Mouse (Mus musculus) spleen, postnatal 4 days (tissue): ENCODE measurements around the gene Olfr286.
A peak's percentile ranks its signal among the peaks of the same experiment; 100 is the strongest.

Experiments used
- DNase-seq, 2 experiments: peaks; one replicate each; pipeline ENCODE4 v3.0.0; 2022; ENCODE audit warnings: low spot score in 2 of 2

The Olfr286 gene

DNA sequence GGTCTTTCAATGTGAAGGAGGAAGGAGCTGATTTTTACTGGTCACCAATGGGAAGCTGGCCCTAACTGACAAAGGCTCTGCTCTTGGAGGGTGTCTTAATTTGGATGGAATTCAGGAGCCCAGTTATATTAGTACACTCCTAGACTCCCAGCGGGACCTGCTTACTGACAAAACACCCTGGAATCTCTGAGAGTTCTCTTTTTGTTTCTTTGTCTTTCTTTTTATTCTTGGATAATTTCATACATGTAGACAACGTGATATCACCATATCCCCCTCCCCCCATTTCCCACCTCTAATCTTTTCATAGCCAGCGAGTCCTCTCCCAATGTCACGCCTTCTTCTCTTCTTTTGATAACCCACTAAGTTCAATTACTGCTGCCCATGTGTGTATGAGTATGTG, at the start of gene Olfr286:
Olfr286 (minus strand) TSS at position 101 of the 400 bp plus-strand sequence.
- DNase-seq = no peak

DNA sequence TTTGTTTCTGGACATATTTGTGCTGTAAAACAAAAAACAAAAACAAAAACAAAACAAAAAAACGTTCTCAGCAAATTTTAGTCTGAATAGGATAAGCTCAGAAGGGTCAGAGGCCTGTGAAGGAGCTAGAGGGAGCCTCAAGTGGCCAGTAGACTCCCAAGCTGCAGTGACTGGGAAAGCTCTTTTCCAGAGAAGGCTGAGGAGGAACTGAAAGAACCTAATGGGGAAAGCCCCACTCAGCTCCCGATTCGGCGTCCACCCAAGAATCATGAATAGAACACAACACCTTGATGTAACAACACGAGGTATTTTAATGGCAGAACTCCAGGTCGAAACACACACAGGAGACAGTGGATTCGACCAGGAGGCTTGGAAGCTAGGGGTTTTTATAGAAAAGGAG, 23.5 kb upstream of the Olfr286 start:
- DNase-seq = no peak

DNA sequence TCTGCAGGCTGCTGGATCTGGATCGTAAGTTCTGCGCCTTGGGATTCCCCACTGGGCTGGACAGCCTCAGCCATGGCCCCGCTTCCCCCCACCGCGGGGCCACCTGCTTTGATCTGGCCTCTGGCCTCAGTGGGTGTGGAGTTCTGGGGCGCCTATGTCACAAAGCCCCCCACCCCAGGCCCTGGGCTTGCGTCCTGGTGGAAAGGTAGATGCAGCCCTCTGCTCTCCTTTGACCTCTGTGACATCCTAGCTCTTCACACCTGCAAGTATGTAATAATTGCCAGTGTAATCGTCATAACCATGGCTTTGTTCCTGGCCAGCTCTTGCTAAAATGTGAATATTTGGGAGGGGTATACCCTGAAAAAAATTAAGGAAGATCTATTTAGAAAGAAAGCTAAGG, 22.9 kb upstream of the Olfr286 start, which contains the start of gene H1fnt:
H1fnt (minus strand) TSS at position 101 of the 400 bp plus-strand sequence.
- DNase-seq = no peak

DNA sequence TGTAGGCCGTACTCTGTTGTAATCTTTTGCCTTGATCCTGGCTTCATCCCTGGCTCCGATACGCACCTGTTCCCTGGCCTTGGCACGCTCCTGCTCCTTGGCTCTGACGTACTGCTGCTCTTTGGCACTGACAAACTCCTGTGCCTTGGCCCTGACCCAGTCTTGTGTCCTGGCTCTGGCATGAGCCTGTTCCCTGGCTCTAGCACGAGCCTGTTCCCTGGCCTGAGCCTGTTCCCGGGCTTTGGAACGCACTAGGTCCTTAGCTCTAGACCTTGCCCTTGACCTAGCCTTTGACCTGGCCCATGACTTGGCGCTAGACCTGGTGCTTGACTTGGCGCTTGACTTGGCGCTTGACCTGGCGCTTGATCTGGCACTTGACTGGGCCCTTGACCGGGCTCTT, 22.0 kb upstream of the Olfr286 start:
- no peak for DNase-seq

DNA sequence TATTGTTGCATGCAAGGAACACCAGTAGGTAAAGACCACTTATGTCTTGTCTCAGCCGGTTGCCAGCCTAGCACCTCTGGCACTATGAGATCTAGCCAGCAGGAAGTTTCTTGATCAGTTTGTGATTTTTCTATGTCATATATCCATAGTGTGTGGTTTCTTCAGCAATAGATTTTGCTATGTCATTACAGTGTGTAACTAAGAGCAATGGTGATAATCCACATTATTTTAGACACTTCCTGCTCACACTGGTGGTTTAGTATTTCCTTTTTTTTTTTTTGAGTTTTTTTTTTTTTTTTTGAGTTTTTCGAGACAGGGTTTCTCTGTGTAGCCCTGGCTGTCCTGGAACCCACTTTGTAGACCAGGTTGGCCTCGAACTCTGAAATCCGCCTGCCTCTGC, 1.2 kb upstream of the Olfr286 start:
- DNase-seq = no peak

DNA sequence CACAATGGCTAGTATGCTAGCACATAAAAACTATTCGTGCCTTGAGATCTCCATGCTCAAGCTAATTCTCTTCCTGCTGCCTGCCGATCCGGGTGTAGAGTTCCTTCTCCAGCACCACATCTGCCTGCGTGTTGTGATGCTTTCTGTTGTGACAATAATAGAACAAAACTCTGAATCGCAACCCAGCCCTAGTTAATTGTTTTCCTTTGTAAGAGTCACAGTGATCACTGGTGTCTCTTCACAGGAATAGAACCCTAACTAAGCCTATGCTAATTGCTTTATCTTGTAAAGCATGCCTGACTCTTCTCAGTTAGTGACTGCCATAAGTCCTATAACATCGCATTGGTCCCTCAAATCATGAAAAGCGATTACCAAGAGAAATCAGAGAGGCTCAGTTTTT, 8.2 kb downstream of the Olfr286 start:
- no peak for DNase-seq

DNA sequence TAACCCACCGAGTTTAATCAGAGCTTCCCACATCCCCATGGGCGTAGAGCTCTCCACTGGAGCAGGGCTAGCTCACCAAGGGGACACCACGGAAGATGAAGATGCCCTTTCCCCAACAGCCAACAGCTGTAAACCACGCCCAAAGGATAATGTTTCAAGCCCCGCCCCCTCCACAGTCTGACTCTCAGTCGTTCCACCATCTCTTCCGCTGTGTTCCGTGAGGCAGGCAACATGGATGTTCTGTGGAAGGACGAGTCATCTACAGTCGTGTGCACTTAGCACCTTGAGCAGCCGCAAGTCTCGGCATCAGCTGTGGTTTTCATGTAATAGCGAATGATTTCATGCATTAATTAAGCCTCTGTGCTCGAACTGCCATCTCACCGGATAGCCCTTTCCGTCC, 8.6 kb downstream of the Olfr286 start:
- no peak for DNase-seq

DNA sequence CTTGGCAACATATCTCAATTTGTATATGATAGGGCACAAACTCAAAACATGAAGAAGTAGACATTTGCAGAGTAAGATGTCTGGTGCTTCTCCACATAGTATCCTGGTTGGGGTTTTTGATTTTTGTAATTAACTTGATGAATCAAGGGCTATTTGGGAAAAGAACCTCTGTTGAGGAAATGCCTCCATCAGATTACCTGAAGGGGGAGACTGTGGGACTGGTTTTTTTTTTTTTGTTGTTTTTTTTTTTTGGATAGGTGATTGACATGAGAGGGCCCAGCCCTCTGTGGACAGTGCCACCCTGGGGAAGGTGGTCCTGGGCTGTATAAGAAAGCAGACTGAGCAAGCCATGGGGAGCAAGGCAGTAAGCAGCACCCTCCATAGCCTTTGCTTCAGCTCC, 11.9 kb downstream of the Olfr286 start:
- no peak for DNase-seq

DNA sequence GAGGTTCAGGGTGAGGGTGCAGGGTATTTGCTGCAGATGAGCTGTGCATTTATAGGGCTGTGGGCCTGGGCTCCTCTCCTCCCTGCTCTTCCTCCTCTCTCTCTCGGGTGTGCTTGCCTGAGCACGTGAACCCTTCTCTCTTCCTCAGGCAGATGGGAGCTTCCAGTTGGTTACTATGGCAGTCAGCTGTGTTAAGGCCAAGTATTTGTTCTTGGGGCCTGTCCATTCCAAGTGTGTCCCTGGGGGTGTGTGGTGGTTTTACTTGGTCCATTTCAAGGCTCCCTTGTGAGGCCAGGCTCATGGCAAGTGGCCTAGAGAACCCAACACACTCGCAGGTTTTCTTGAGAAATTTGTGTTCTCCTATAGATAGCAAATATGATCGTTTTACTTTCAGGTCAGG, 13.4 kb downstream of the Olfr286 start, which contains the start of the genes Gm44579 and Olfr287:
Gm44579 (minus strand) TSS at position 101 of the 400 bp plus-strand sequence.
Olfr287 (minus strand) TSS at position 180 of the 400 bp plus-strand sequence.
- no peak for DNase-seq

DNA sequence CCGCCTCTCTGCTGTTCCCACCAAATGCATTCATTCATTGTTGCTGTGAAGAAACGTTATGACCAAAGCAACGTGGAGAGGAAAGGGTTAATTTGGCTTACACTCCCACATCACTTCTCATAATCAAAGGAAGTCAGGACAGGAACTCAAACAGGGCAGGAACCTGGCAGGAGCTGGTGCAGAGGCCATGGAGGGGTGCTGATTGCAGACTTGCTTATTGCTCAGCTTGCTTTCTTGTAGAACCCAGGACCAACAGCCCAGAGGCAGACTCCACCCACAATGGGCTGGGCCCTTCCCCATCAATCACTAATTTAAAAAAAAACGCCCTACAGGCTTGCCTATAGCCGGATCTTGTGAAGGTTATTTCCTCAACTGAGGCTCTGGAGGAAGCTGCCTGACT, 20.1 kb downstream of the Olfr286 start:
- DNase-seq = no peak

DNA sequence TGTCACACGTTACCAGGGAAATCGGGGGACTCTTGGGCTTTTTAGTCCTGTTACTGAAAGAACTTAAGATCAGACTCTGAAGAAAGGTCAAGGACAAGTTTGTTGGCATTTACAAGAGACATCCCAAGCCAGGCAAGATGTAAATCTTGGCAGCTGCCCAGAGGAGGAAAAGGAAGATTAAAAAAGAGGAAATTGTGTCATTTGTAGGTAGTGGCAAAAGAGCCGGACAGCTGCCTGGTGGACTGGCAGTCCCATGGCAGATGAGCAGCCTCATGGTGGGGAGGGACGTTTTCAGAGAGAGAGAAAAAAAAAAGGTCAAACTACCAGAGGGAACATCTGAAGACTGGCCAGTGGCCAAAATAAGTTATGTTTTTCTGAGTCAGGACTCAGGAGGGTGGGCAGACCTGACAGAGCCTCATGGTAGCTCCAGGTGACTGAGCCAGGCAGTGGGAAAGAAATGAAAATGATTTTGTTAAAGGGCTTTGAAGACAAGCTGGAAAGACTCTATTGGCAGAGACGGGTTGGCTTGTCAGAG, 20.8 kb downstream of the Olfr286 start:
- no peak for DNase-seq

DNA sequence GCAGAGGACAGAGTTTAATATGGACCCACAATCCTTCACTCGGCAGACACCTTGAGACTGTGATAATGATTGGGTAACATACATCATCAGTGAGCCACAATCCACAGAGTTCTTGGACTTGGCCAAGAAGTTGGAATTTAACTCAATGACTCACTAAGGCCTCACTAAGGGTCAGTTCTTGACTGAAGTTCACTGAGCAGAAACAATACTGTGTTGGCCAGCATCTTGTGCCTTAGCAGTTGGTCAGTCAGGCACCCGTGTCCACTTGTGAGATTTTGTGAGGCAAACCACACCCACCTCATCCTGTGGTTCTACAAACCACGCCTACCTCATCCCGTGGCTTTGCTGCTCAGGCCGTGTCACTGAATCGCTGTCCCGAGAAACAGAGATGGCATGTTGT, 24.6 kb downstream of the Olfr286 start:
- no peak for DNase-seq

DNA sequence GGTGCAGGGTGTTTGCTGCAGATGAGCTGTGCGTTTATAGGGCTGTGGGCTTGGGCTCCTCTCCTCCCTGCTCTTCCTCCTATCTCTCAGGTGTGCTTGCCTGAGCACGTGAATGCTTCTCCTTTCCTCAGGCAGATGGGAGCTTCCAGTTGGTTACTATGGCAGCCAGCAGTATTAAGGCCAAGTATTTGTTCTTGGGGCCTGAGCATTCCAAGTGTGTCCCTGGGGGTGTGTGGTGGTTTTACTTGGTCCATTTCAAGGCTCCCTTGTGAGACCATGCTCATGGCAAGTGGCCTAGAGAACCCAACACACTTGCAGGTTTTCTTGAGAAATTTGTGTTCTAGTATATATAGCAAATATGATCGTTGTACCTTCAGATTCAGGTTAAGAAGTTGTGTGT, 38.8 kb downstream of the Olfr286 start, which contains the start of gene Olfr288:
Olfr288 (minus strand) TSS at position 101 of the 400 bp plus-strand sequence.
- DNase-seq = no peak

DNA sequence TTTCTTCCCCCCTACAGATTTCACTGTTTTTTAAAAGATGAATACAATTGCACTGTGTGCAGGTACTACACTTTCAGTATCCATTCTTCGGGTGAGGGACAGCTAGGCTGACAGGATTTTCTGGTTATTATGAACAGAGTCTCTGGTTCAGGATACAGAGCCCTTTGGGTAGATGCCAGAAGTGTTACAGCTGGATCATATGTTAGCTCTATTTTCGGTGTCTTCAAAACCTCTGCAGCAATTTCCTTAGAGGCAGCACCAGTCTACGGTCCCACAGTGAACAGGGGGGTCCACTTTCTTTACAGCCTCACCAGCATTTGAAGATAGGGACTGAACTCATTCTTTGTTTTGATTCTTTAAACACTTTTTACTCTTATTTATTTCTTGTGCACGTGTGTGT, 49.8 kb downstream of the Olfr286 start:
- no peak for DNase-seq

DNA sequence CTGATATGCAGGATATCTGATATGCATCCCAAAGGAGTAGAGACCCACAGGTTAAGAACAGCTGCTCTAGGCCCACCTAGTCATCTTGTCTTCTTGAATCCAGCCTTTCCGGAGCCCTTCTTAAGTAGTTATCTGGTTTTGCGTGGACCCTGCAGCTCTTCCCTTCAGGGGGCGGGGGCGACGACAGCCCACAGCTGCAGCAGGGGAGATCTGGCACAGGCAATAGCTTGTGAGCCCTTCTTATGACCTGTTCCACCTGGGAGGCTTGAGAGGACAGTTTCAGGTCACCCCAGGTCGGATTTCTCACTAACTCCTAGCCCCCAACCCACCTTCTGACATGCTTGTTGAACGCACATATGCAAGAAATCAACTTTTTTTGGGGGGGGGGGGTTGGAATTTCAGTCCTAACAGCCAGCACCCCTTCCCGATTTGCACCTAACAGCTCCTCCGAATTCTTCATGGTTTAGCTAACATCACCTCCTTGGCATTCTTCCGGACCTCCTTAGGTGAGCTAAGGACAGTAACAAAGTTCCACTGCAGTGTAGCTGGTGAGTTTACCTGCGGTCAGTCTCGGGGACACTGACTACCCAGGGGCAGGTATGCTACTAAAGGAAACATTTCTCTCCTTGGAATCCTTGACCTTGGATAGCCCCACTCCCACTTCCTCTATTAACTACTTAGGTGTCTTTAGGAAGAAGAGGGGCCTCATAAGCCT, 52.2 kb downstream of the Olfr286 start:
- no peak for DNase-seq

DNA sequence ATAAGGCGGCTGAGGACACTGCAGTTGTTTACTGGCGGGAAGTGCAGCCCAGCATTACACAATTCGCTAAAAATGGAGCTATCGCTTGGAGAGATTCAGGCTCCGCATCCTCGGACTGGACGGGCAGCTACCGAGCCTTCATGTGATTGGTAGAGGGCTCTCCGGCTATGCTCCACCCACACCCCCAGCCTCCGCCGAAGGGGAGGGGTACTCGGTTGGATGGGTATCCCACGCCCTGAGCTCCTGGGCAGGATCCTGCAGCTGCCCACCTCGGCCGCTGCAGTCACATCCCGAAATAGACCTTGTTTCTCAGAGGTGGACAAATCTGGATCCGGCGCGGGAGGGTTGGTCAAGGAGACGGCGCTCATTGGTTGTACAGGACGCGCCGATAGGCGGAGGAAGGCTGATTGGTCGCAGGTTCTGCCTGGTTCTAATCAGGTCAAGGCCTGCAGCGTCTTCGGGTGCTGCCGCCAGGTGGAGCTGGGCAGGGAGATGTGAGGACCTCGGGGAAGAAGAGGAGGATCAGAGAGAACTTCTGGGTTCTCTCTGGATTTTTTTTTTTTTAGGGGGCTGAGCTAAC, 53.0 kb downstream of the Olfr286 start:
- DNase-seq = peak; percentile 76 to 85

DNA sequence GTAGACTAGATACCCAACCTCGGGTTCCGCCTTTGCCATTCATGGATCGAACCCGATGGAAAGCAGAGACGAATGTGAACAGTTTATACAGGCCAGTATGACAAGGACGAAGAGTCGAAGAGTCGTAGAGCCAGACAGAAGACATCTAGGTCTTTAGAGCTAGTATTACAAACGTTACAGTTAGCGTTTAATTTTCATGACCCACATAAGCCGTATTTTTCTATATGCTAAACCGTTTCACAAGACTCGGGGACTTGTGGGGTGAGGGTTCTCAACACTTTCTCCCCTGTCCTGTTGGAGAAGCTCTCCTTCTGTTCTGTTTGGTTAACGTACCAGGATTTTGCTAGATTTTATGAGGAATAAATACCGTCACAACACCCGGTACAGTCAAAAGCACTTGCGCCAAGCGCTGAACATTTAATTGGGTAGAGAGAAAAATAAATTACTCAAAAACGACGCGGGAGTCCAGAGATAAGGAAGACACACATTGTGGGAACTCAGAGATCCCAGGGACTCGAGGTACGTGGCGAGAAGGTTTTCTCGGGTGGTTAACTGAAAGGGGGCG, 53.6 kb downstream of the Olfr286 start:
- DNase-seq = no peak

DNA sequence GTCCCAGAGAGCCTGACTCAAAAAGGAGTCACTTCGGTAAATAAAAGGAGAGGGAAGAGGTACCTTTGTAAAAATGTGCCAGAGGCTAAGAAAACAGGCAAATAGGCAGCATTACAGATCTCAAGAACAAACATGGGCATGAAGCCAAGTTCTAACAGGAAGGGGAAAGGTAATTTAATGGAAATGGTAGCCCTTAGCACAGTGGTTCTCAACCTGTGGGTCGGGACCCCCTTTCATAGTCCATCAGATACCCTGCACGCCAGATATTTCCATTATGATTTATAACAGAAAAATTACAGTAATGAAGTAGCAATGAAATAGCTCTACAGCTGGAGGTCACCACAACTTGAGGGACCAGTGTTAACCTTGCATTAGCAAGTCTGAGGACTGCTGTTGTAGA, 56.9 kb downstream of the Olfr286 start:
- no peak for DNase-seq
